Mouse (Mus musculus): ENCODE measurements around the gene Tas2r121.
"Not testable (repeated sequence)": the region's sequence is repeated elsewhere in the genome, so short reads cannot be mapped to it uniquely, and the experiment has no call there.

Gene Tas2r121

GRCm38 (mm10) chr6:132700907-132701306, at the start of gene Tas2r121:
Tas2r121 (minus strand) TSS chr6:132701007.
- no peak for DNase-seq

GRCm38 (mm10) chr6:132750206-132750605, 49.4 kb upstream of the Tas2r121 start:
- no peak for DNase-seq

DNA sequence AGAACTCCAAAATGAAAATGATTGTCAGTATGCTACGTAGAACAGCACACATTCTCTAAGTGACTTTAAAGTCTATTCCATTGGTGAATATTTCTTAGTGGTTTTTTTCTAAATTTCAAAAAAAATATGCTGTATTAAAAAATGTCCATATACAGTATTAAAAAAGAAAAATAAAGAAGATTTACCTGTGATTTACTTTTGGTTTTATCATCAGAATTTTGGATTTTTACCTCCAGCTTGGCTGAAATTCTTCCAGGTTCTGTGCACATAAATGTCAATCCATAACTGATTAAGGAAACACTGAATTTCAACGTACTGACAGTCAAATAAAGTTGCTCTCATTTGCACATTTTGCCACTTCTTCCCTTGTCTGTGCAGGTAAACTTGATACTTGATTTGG, 37.1 kb upstream of the Tas2r121 start, which contains the start of gene Tas2r115:
TSS of gene Tas2r115 (minus strand) at position 101 of the 400 bp plus-strand sequence.
- no peak for DNase-seq

DNA sequence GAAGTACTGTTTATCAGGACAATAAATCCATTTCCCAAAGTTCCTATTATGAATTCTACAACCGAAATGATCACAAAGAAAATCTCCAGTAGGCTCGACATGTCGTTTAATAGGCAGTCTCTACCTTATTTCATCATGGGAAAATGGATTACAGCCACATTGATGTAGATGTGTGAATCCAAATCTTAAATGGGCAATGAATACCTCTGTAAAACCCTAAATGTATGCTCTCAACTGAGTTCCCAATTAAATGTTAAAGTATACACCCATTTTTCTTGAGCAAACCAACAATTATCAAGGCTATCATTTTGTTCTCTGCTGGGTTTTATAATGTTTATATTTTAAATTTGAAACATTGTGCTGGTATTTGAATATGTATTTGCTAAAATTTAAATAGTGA, 11.0 kb upstream of the Tas2r121 start, which contains the start of gene Tas2r122:
TSS of gene Tas2r122 (minus strand) at position 101 of the 400 bp plus-strand sequence.
- no peak for DNase-seq

GRCm38 (mm10) chr6:132691596-132691995, 9.2 kb downstream of the Tas2r121 start:
- not testable (repeated sequence) for DNase-seq

DNA sequence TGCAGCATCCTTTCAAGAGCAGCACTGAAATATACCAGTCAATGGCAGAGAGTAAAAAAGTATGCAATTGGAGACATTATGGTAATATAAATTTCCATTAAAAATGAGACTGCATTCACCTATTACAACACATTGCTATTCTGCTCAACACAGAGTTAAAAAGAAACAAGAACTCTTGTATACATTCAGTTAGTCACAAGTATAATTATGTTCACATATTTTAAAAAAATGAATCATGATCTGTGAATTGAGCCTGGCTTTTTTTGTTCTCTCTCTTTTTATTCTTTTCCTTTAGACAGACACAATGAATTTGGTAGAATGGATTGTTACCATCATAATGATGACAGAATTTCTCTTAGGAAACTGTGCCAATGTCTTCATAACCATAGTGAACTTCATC, 44.2 kb downstream of the Tas2r121 start, which contains the start of gene Tas2r120:
TSS of gene Tas2r120 (plus strand) at position 301 of the 400 bp plus-strand sequence.
- no peak for DNase-seq

GRCm38 (mm10) chr6:132651426-132651825, 49.4 kb downstream of the Tas2r121 start, which contains the start of gene A630073D07Rik:
A630073D07Rik (minus strand) TSS chr6:132651526.
- DNase-seq, result no peak
